Mouse (Mus musculus): ENCODE data around the gene Caln1.

- TF ChIP-seq CTCF (IDR thresholded peaks at IDR 0.05; ENCODE audit: borderline replicate concordance, extremely low read depth, insufficient read depth, insufficient read length) (peak; percentile 100), POLR2A (IDR thresholded peaks at IDR 0.05; ENCODE audit: borderline replicate concordance, extremely low read depth, insufficient read depth, insufficient read length, poor library complexity, severe bottlenecking) (no peak)
Measured at GRCm38 (mm10) chr5:130853371-130853770, 484.1 kb downstream of the Caln1 start.
